Mouse (Mus musculus) spleen, embryonic (tissue): ENCODE measurements at regions not wholly inside any gene's neighbourhood (a gene's known extent, or its start where the extent isn't known, plus 50 kb on each side); places are given as distances from the start of the nearest gene placed in this dataset.

ENCODE experiments used
- CTCF ChIA-PET: fragments of 350-600 bp; sonication (Branson Sonifier 250); formaldehyde crosslinking; loops from one replicate; lab custom pipeline; 2022; lab: Charles Lee

- CTCF ChIA-PET = no interaction called here
Observed at GRCm38 (mm10) chr13:73141302-73141701, 119.0 kb upstream of the Irx4 start.

DNA sequence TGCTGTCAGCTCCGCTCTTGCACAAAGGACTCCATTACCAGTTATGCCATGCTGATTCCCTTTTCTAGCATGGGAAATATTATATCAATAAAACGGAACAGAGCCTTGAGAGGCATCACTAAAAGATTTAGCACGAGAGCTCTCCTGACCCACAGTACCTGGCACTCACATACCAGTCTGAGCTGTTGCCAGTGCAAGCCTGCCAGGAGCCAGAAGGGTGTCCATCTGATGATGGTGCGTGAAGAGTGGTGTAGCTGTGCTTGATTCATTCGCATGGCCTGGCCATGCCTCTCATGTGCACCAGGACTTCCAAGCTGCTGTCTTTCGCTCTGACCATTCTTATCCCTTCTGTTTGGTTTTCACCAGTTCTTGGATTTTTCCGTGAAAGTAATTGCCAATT lies 102.3 kb upstream of the Irx4 start:
- CTCF ChIA-PET = no interaction called here

DNA sequence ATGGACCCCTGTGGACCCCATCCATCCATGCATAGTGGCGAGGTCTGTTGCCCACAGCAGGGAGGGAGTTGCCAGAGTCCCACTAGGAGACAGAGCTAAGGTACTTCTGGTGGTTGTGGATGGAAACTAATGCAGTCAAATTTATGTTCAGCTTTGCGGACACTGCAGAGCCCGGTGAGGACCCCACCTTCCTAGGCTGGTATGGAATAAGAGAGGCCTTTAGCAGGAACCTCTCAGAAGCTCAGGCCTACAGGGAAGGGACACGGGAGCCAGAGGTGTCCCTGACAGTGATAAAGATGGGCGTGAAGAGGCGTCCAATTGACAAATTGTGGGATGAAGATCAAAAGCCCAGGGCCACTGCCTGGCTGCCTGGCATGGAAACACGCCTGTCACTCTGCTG lies 100.8 kb upstream of the Irx4 start:
- CTCF ChIA-PET = no interaction called here

DNA sequence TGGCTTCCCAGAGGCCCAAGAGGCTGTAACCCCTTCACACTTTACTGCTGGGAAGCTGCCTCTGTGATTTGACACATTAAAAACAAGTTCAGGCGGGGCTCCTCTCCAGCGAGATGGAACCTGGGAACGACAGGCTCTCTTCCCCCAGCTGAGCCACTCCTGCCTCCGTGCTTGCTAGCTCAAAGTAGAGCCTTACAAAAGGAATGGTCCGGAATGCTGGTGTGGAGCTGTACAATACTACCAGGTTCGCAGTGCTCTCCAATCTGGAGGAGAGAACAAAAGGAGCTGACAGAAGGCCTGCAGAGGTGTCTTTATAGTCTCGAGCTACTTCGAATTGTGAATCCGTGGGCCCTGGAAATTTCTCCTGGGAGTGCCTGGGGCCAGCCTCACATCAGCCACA lies 100.4 kb upstream of the Irx4 start:
- CTCF ChIA-PET = no interaction called here

DNA sequence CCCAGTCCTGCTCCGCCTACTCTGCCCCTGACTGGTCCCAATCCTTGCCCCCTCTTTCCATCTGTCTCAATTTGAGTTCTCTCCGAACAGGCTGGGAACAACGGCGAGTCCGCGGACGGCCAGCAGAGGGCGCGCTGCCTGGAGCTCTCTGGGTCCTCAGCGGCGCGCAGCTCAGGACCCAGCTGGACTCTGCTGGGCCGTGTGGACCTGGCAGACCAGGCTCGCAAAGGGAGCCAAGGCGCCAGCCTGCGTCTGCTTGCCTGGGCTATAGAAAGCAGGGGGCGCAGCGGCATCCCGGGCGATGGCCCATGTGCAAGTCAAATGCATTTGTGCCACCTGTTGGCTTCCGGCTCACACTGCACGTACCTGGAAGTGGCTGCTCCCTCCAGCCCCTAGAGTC lies 100.0 kb upstream of the Irx4 start:
- CTCF ChIA-PET = no interaction called here

- CTCF ChIA-PET = no interaction called here
Observed at GRCm38 (mm10) chr13:73170301-73170700, 90.0 kb upstream of the Irx4 start.

DNA sequence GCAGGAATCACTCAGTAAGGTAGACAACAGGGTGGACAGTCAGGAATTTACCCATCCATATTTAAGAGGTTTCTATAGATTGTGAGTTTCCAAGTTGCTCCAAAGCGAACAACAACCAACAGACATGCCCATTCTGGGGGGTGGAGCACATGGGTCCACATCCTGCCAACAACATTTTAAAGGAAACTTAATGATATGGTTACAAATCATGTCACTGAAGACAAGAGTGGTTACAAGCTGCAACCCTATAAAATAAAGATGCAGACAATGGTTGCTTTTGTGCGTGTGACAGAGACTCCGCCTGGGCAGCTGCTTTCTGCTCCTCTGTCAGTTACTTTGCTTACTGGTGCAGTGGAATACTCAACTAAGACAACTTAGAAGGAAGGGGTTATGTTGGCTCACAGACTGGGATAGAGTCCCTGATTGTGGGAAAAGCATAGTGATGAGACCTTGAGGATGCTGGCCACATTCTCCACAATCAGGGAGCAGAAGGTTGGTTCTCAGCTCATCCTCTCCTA lies 52.3 kb upstream of the Irx4 start:
- CTCF ChIA-PET = no interaction called here
